Mouse (Mus musculus): ENCODE data around the gene Gm9803.
"Not testable (repeated sequence)": the region's sequence is repeated elsewhere in the genome, so short reads cannot be mapped to it uniquely, and the experiment has no call there.

The Gm9803 gene

GRCm38 (mm10) chr10:43523931-43524330 is at the start of gene Gm9803:
Gm9803 (plus strand) TSS chr10:43524084.
- ATAC-seq (ENCODE audit: insufficient number of reproducible peaks, low FRiP score, low TSS enrichment), result not testable (repeated sequence)

- ATAC-seq (ENCODE audit: insufficient number of reproducible peaks, low FRiP score, low TSS enrichment), result no peak
Measured at GRCm38 (mm10) chr10:43475376-43475775, 48.5 kb upstream of the Gm9803 start.

GRCm38 (mm10) chr10:43477459-43477858 is 46.4 kb upstream of the Gm9803 start:
- ATAC-seq (ENCODE audit: insufficient number of reproducible peaks, low FRiP score, low TSS enrichment), result no peak

- ATAC-seq (ENCODE audit: insufficient number of reproducible peaks, low FRiP score, low TSS enrichment), result no peak
Measured at GRCm38 (mm10) chr10:43477865-43478681, 45.8 kb upstream of the Gm9803 start.

GRCm38 (mm10) chr10:43478751-43479435 is 45.0 kb upstream of the Gm9803 start, which contains the start of gene Bend3:
Bend3 (plus strand) TSS chr10:43478831.
- peak; percentile 32; the same call in 1 of the 2 replicates for ATAC-seq (ENCODE audit: insufficient number of reproducible peaks, low FRiP score, low TSS enrichment)

GRCm38 (mm10) chr10:43479436-43480157 is 44.3 kb upstream of the Gm9803 start:
- peak; percentile 92 for ATAC-seq (ENCODE audit: insufficient number of reproducible peaks, low FRiP score, low TSS enrichment)

- ATAC-seq (ENCODE audit: insufficient number of reproducible peaks, low FRiP score, low TSS enrichment), result no peak
Measured at GRCm38 (mm10) chr10:43480227-43480849, 43.5 kb upstream of the Gm9803 start.

GRCm38 (mm10) chr10:43481179-43481578 is 42.7 kb upstream of the Gm9803 start:
- ATAC-seq (ENCODE audit: insufficient number of reproducible peaks, low FRiP score, low TSS enrichment), result no peak

GRCm38 (mm10) chr10:43482021-43482420 is 41.9 kb upstream of the Gm9803 start:
- no peak for ATAC-seq (ENCODE audit: insufficient number of reproducible peaks, low FRiP score, low TSS enrichment)

- ATAC-seq (ENCODE audit: insufficient number of reproducible peaks, low FRiP score, low TSS enrichment), result no peak
Measured at GRCm38 (mm10) chr10:43483426-43483995, 40.4 kb upstream of the Gm9803 start.

- ATAC-seq (ENCODE audit: insufficient number of reproducible peaks, low FRiP score, low TSS enrichment), result no peak
Measured at GRCm38 (mm10) chr10:43485751-43486268, 38.1 kb upstream of the Gm9803 start.

- ATAC-seq (ENCODE audit: insufficient number of reproducible peaks, low FRiP score, low TSS enrichment), result no peak
Measured at GRCm38 (mm10) chr10:43487441-43488010, 36.4 kb upstream of the Gm9803 start.

GRCm38 (mm10) chr10:43488258-43488657 is 35.6 kb upstream of the Gm9803 start:
- no peak for ATAC-seq (ENCODE audit: insufficient number of reproducible peaks, low FRiP score, low TSS enrichment)

- ATAC-seq (ENCODE audit: insufficient number of reproducible peaks, low FRiP score, low TSS enrichment), result no peak
Measured at GRCm38 (mm10) chr10:43489139-43489538, 34.7 kb upstream of the Gm9803 start.

- no peak for ATAC-seq (ENCODE audit: insufficient number of reproducible peaks, low FRiP score, low TSS enrichment)
Measured at GRCm38 (mm10) chr10:43489550-43489949, 34.3 kb upstream of the Gm9803 start.

- no peak for ATAC-seq (ENCODE audit: insufficient number of reproducible peaks, low FRiP score, low TSS enrichment)
Measured at GRCm38 (mm10) chr10:43490034-43490433, 33.9 kb upstream of the Gm9803 start.

GRCm38 (mm10) chr10:43490846-43491245 is 33.0 kb upstream of the Gm9803 start:
- ATAC-seq (ENCODE audit: insufficient number of reproducible peaks, low FRiP score, low TSS enrichment), result no peak

GRCm38 (mm10) chr10:43502599-43502998 is 21.3 kb upstream of the Gm9803 start:
- ATAC-seq (ENCODE audit: insufficient number of reproducible peaks, low FRiP score, low TSS enrichment), result peak; percentile 94

GRCm38 (mm10) chr10:43504291-43504690 is 19.6 kb upstream of the Gm9803 start:
- no peak for ATAC-seq (ENCODE audit: insufficient number of reproducible peaks, low FRiP score, low TSS enrichment)
